Mouse (Mus musculus) mouse trophoblast stem cell (cell line): ENCODE measurements around the gene Lrwd1.

Source experiments
- in situ Hi-C, 2 experiments: fragments of 300-500 bp; cut with MseI, MboI; formaldehyde crosslinking; loops; 2 replicates in 1 of 2; 3 replicates in 1 of 2; pipeline ENCODE4 v1.15.1; 2025

Lrwd1 gene

GRCm38 (mm10) chr5:136091927-136092326 is 43.9 kb downstream of the Lrwd1 start:
- in situ Hi-C loops = no loop called here

GRCm38 (mm10) chr5:136088821-136089575 is 46.9 kb downstream of the Lrwd1 start:
- in situ Hi-C loops = no loop called here

- in situ Hi-C loops = no loop called here
Observed at GRCm38 (mm10) chr5:136086290-136086689, 49.6 kb downstream of the Lrwd1 start.

- in situ Hi-C loops = no loop called here
Observed at GRCm38 (mm10) chr5:136084891-136085651, 50.8 kb downstream of the Lrwd1 start.

GRCm38 (mm10) chr5:136084144-136084881 is 51.6 kb downstream of the Lrwd1 start:
- in situ Hi-C loops = no loop called here

GRCm38 (mm10) chr5:136083669-136084107 is 52.2 kb downstream of the Lrwd1 start, which contains the start of gene Rasa4:
Rasa4 (plus strand) TSS chr5:136083916.
- in situ Hi-C loops = no loop called here

- in situ Hi-C loops = no loop called here
Observed at GRCm38 (mm10) chr5:136082345-136082744, 53.5 kb downstream of the Lrwd1 start.

GRCm38 (mm10) chr5:136078136-136078535 is 57.7 kb downstream of the Lrwd1 start:
- in situ Hi-C loops = no loop called here

GRCm38 (mm10) chr5:136077001-136077550 is 58.8 kb downstream of the Lrwd1 start:
- in situ Hi-C loops = no loop called here

- in situ Hi-C loops = no loop called here
Observed at GRCm38 (mm10) chr5:136076284-136076683, 59.6 kb downstream of the Lrwd1 start.

GRCm38 (mm10) chr5:136075076-136075475 is 60.8 kb downstream of the Lrwd1 start:
- in situ Hi-C loops = no loop called here

GRCm38 (mm10) chr5:136073526-136073925 is 62.3 kb downstream of the Lrwd1 start:
- in situ Hi-C loops = no loop called here

GRCm38 (mm10) chr5:136073051-136073450 is 62.8 kb downstream of the Lrwd1 start:
- in situ Hi-C loops = no loop called here
